In genomic region chr15:84675317-84675716, GRCm38 (mm10) we compare ENCODE assay signal across 16 mouse cellular contexts. TPM values are rescaled to one million over a fixed set of nuclear protein-coding genes. Genes with fewer than 3 reads are reported as not detected.
DNase-seq lines count a peak whose midpoint lies in the region; ATAC-seq and TF ChIP-seq lines count a peak whose summit lies in the region.
"Had no signal": no experiment of that assay in that cellular context is flagged by ENCODE, and none has a peak within 500 bp of the region (broad histone marks: within the 10 kb centered on the region; RNA-seq: fewer than 3 reads in every experiment).

No protein-coding gene starts in this region.

- 0 out of 2 replicates have a peak overlapping the region, but pooled peaks have one; percentile 3 for H3K27ac ChIP-seq in midbrain, embryonic 10.5 days (replicated peaks)
- H3K27ac ChIP-seq in midbrain, embryonic 15.5 days = no peak overlapping the region
- peak overlapping the region; percentile 4; the same call in 1 of the 2 replicates for H3K27ac ChIP-seq in kidney, embryonic 15.5 days
- peak overlapping the region; percentile 86 for H3K27ac ChIP-seq in liver, postnatal 0 days (ENCODE audit: low read depth)
- H3K27ac ChIP-seq: embryonic facial prominence, embryonic 15.5 days; heart, embryonic 10.5 days had no signal

- peaks cover 28% of the 10 kb centered on the region for H3K27me3 ChIP-seq in midbrain, embryonic 10.5 days (ENCODE audit: low read depth, poor library complexity, severe bottlenecking)
- peaks cover 13% of the 10 kb centered on the region for H3K27me3 ChIP-seq in midbrain, embryonic 15.5 days (replicated peaks)
- H3K27me3 ChIP-seq in kidney, embryonic 15.5 days = no peaks in the 10 kb centered on the region
- H3K27me3 ChIP-seq in liver, postnatal 0 days (ENCODE audit: insufficient read depth, low read length) = no peaks in the 10 kb centered on the region
- H3K27me3 ChIP-seq: embryonic facial prominence, embryonic 15.5 days had no signal

- intact Hi-C loops in left cerebral cortex, postnatal 25 days (cut with DNase I) = loop anchor here (10.0 kb wide), 1 partner anchor 219 kb away; no protein-coding TSS in a partner anchor

- no peaks in the 10 kb centered on the region for H3K9me3 ChIP-seq in midbrain, embryonic 10.5 days (replicated peaks)
- H3K9me3 ChIP-seq in midbrain, embryonic 15.5 days = no peaks in the 10 kb centered on the region
- no peaks in the 10 kb centered on the region for H3K9me3 ChIP-seq in kidney, embryonic 15.5 days (replicated peaks)
- H3K9me3 ChIP-seq in liver, postnatal 0 days (ENCODE audit: low read length) = no peaks in the 10 kb centered on the region
- H3K9me3 ChIP-seq: embryonic facial prominence, embryonic 15.5 days; heart, embryonic 10.5 days had no signal

- TF ChIP-seq EP300 in liver, postnatal 0 days (IDR thresholded peaks at IDR 0.05; ENCODE audit: low read depth) = 0 out of 2 replicates have a peak, but pooled peaks have one; percentile 24

- H3K4me1 ChIP-seq in midbrain, embryonic 10.5 days = peaks cover 35% of the 10 kb centered on the region
- peaks cover 2% of the 10 kb centered on the region for H3K4me1 ChIP-seq in midbrain, embryonic 15.5 days
- peaks cover 29% of the 10 kb centered on the region for H3K4me1 ChIP-seq in kidney, embryonic 15.5 days
- peaks cover 3% of the 10 kb centered on the region; the same call in 1 of the 2 replicates for H3K4me1 ChIP-seq in liver, postnatal 0 days (ENCODE audit: insufficient read depth)

- no peak overlapping the region for H3K4me2 ChIP-seq in midbrain, embryonic 15.5 days
- no peak overlapping the region for H3K4me2 ChIP-seq in kidney, embryonic 15.5 days
- H3K4me2 ChIP-seq in liver, postnatal 0 days (ENCODE audit: low read depth, low read length) = no peak overlapping the region
- H3K4me2 ChIP-seq: embryonic facial prominence, embryonic 15.5 days had no signal

- no peak for DNase-seq in midbrain, embryonic 10.5 days (ENCODE audit: low spot score)
- peak; percentile 40 for DNase-seq in liver, postnatal 0 days
- DNase-seq in retina, postnatal 1 day = no peak
- no peak for DNase-seq in left cerebral cortex, postnatal 25 days (ENCODE audit: low spot score in 2 of 2)
- no peak for DNase-seq in adrenal gland, adult 2 months
- DNase-seq: adrenal gland, postnatal 36 days; cerebellum, adult 9-11 months; gastrocnemius, postnatal 25 days; heart, postnatal 36 days had no signal

- 82% methylated on average over 8 of the region's 8 CpGs for WGBS in midbrain, embryonic 10.5 days
- WGBS in midbrain, embryonic 15.5 days = 82% methylated on average over 8 of the region's 8 CpGs
- 66% methylated on average over 8 of the region's 8 CpGs for WGBS in kidney, embryonic 15.5 days
- 40% methylated on average over 8 of the region's 8 CpGs for WGBS in liver, postnatal 0 days (ENCODE audit: insufficient replicate concordance)

- H3K9ac ChIP-seq in midbrain, embryonic 15.5 days = no peak overlapping the region
- no peak overlapping the region for H3K9ac ChIP-seq in kidney, embryonic 15.5 days
- H3K9ac ChIP-seq in liver, postnatal 0 days (replicated peaks) = no peak overlapping the region
- H3K9ac ChIP-seq: embryonic facial prominence, embryonic 15.5 days had no signal

- H3K4me3 ChIP-seq in midbrain, embryonic 10.5 days = no peak overlapping the region
- H3K4me3 ChIP-seq in midbrain, embryonic 15.5 days = no peak overlapping the region
- no peak overlapping the region for H3K4me3 ChIP-seq in kidney, embryonic 15.5 days (replicated peaks)
- no peak overlapping the region for H3K4me3 ChIP-seq in liver, postnatal 0 days (ENCODE audit: low read depth, low read length)
- H3K4me3 ChIP-seq: embryonic facial prominence, embryonic 15.5 days; heart, embryonic 10.5 days had no signal

- ATAC-seq in midbrain, embryonic 15.5 days (replicated peaks) = no peak
- no peak for ATAC-seq in kidney, embryonic 15.5 days (replicated peaks; ENCODE audit: low FRiP score)
- ATAC-seq in liver, postnatal 0 days = peak; percentile 88
- ATAC-seq: CD4-positive, CD25-positive, alpha-beta regulatory T cell, adult 4 months; lung, postnatal 0 days had no signal

- TF ChIP-seq CTCF in liver, postnatal 0 days (IDR thresholded peaks at IDR 0.05; ENCODE audit: low read depth) = no peak

- no peaks in the 10 kb centered on the region for H3K36me3 ChIP-seq in midbrain, embryonic 10.5 days
- no peaks in the 10 kb centered on the region for H3K36me3 ChIP-seq in midbrain, embryonic 15.5 days (replicated peaks)
- no peaks in the 10 kb centered on the region for H3K36me3 ChIP-seq in kidney, embryonic 15.5 days
- H3K36me3 ChIP-seq in liver, postnatal 0 days (replicated peaks; ENCODE audit: insufficient read depth, low read length) = no peaks in the 10 kb centered on the region
- H3K36me3 ChIP-seq: embryonic facial prominence, embryonic 15.5 days; heart, embryonic 10.5 days had no signal

RNA-seq across cellular contexts. Expression of gene Prr5, which starts 5.9 kb away (rescaled TPM):
- polyA plus RNA-seq in midbrain, embryonic 10.5 days (2016; fragmentation: Nextera tagmentation; extraction: Ambion mirVana) = 14.7 and 17.1 TPM in 2 replicates
- 27.5 and 27.7 TPM in 2 replicates for polyA plus RNA-seq in midbrain, embryonic 15.5 days (2015; fragmentation: Nextera tagmentation; extraction: Ambion mirVana)
- 40.3 and 46.8 TPM in 2 replicates for polyA plus RNA-seq in kidney, embryonic 15.5 days (2015; fragmentation: Nextera tagmentation; extraction: Ambion mirVana)
- 4.3 and 5.5 TPM in 2 replicates for polyA plus RNA-seq in liver, postnatal 0 days (2015; fragmentation: Nextera tagmentation; extraction: Ambion mirVana)
- total RNA-seq in left cerebral cortex, postnatal 25 days (2021) = 10 to 100 TPM; 11.6 to 13.2 TPM
- total RNA-seq in adrenal gland, adult 2 months (2021) = 1 to 10 TPM; 7.0 to 9.4 TPM
- polyA plus RNA-seq in adrenal gland, adult 2 months (2012; rRNA removed) = 15.7 and 26.7 TPM in 2 replicates

RNA-seq across cellular contexts. Expression of gene Arhgap8, which starts 44.5 kb away (rescaled TPM):
- 1.5 and 1.7 TPM in 2 replicates for polyA plus RNA-seq in midbrain, embryonic 10.5 days (2016; fragmentation: Nextera tagmentation; extraction: Ambion mirVana)
- polyA plus RNA-seq in midbrain, embryonic 15.5 days (2015; fragmentation: Nextera tagmentation; extraction: Ambion mirVana) = 0.59 and 0.73 TPM in 2 replicates
- 7.9 and 10.3 TPM in 2 replicates for polyA plus RNA-seq in kidney, embryonic 15.5 days (2015; fragmentation: Nextera tagmentation; extraction: Ambion mirVana)
- polyA plus RNA-seq in liver, postnatal 0 days (2015; fragmentation: Nextera tagmentation; extraction: Ambion mirVana) = 0.19 and 0.58 TPM in 2 replicates
- under 1 TPM in 1 of 2 experiments, not detected in 1; 0.23 TPM for total RNA-seq in left cerebral cortex, postnatal 25 days (2021)
- total RNA-seq in adrenal gland, adult 2 months (2021) = under 1 TPM; 0.43 to 0.93 TPM
- polyA plus RNA-seq in adrenal gland, adult 2 months (2012; rRNA removed) = 0.90 and 1.00 TPM in 2 replicates
- total RNA-seq: megakaryocyte, adult 5-6 weeks had no signal
- polyA plus RNA-seq: CD4-positive, CD25-positive, alpha-beta regulatory T cell, adult 4 months had no signal
